Mouse (Mus musculus) retina, postnatal 1 day (tissue): Measurements from ENCODE around the gene Rdh1.

Experiments used
- DNase-seq: peaks from one replicate; pipeline ENCODE4 v3.0.0-alpha.2; 2012

The Rdh1 gene

DNA sequence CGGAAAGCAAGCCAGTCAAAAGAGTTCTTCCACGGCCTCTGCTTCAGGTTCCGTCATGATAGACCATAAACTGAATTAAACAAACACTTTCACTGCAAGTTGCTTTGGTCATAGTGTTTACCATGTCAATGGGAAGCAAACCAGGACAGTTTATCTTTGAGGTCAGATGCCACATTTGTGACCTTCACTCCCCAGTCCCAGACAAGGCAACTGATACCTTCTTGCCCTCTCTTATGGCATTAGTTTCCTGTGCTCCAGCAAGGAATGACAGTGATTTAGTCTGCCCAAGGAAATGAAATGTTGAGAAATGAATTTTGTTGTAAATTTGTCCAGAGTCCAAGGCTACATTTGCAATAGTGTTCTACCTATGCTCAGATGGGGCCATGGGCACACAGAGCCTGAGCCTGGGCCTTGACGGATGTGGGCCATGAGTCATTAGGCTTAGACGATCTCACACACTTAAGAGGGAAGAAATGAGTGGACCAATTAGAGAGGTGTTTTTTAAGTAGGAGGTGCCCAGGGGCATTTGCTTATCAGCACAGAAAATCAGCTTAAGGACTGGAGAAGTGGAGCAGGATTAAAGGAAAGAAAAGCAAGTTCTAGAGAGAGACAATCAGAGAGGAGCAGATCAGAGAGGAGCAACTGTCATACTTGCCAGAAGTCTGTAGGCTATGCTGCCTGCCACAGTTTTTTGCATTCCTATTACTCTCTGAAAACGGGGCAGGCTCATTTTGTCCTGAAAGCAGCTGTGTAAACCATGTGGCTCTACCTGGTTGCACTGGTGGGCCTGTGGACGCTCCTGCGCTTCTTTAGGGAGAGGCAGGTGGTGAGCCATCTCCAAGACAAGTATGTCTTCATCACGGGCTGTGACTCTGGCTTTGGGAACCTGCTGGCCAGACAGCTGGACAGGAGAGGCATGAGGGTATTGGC is at the start of gene Rdh1, which contains the start of gene Rdh16f1:
Gene Rdh1 (plus strand): TSS at position 541 of the 930 bp plus-strand sequence.
Gene Rdh16f1 (plus strand): TSS at position 607 of the 930 bp plus-strand sequence.
- DNase-seq = peak; percentile 43

DNA sequence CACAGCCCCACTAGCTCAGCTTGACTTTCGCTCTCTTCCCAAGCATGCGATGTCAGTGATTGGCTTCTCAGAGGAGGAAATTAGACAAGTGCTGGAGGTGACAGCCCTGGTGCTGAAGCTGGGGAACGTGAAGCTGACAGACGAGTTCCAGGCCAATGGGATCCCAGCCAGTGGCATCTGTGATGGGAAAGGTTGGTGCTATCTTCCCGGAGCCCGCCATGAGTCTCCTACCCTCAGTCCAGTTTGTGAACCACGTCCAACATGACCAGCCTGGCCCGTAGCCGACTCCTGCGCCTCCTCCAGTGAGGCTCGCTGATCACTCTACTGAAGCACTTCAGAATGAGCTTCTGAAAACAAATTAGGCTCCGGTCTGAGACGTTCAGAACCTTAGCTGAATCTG is 49.2 kb upstream of the Rdh1 start:
- DNase-seq = no peak

DNA sequence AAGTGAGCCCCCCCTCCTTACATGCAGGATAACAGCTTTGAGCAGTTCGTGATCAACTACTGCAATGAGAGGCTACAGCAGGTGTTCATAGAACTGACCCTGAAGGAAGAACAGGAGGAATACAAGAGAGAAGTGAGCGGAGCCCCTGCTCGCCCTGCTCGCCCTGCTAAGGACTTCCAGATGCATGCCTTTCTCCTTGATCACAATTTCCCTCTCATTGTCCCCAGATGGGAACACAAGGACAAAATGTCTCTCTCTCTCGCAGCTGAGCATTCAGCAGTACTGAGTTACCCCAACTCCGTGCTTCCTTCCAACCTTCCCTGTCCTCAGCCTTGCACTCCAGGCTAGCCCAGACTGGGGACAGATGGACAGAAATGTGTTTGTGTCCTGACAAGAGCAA is 46.8 kb upstream of the Rdh1 start:
- no peak for DNase-seq

DNA sequence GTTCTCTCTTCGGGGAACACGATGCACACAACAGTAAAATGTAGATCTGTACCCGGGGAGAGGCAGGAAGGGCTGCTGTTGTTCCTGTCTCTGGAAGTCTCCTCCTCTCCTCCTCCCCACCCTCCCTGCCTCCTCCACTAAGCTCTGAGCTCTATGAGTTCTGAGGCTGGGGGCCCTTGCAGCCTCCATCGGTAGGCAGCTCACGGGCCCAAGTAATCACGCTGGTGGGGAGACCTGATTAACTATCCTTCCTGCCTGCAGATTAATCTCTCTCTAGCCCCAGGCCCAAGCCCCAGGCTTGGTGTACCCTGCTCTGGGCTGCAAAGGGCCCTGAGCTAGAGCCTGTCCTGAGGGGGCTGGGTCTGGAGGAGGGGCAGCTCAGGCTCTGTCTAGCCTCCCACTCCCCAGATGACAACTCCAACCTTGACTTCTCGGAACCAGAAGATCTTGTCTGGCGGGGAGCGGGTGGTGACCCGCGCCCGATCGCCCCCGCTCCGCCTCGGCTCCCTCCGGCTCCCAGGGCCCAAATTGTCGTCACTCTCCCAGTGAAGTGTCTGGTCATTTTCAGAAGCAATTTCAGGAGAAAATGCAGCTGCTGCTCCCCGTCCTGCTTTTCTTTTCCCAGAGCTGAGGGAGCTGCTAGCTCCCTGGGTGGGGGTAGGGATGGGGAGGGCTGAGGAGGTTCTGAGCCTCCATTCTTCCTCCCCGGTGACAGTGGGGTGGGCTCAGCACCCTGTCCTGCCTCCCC is 37.7 kb upstream of the Rdh1 start:
- DNase-seq = peak; percentile 41

DNA sequence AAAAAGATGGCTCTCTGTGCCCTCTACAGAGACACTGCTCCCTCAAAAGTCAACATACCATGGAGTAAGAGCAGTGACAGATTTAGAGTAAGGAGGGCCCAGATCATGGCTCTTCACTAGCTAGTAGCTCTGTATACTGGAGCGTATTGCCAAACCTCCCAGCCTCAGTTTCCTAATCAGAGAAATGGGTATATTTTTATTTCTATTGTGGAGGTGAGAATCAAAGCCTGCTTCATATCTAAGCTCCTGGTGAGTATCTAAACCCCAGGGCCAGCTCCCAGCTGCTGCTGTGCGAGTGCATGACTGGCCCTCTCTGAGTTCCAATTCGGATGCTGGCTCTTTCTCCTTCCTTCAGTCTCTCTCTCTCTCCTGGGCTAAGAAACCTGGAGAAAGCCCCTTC is 35.3 kb upstream of the Rdh1 start, which contains the start of gene Tac2:
Gene Tac2 (plus strand): TSS at position 301 of the 400 bp plus-strand sequence.
- DNase-seq = no peak

DNA sequence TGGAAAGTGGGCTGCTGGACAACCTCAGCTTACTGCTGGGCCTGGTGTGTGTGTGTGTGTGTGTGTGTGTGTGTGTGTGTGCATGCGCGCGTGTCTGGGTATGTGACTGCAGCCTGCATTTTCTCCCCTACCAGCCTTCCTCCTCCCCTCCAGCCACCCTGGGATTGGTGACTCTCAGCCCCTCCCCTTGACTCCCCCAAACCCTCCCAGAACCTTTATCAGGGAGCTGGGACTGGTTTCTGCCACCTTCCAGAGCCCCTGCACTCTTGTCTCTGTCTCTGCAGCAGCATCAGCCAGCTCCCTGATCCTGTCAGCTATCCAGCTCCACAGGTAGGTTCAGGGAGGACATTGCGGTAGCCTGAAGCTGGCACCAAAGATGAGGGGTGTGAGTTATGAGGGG is 34.4 kb upstream of the Rdh1 start:
- no peak for DNase-seq

DNA sequence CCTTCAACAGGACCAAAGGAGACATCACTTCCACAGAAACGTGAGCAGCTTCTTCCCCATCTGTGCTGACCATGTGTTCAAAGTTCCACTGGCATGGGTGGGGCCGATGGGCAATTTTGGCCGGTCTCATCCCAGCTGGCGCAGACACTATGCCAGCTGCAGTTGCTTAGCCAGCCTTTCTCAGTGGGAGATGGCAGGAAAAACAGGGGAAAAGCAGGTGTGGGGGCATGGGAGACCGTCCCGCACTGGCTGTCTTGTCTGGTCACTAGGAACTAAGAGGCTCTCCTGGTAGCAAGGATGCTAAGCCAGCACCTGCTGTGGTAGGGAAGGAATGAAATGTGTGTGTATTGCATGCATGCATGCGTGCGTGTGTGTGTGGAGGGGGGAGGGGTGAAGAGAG is 31.1 kb upstream of the Rdh1 start:
- no peak for DNase-seq

DNA sequence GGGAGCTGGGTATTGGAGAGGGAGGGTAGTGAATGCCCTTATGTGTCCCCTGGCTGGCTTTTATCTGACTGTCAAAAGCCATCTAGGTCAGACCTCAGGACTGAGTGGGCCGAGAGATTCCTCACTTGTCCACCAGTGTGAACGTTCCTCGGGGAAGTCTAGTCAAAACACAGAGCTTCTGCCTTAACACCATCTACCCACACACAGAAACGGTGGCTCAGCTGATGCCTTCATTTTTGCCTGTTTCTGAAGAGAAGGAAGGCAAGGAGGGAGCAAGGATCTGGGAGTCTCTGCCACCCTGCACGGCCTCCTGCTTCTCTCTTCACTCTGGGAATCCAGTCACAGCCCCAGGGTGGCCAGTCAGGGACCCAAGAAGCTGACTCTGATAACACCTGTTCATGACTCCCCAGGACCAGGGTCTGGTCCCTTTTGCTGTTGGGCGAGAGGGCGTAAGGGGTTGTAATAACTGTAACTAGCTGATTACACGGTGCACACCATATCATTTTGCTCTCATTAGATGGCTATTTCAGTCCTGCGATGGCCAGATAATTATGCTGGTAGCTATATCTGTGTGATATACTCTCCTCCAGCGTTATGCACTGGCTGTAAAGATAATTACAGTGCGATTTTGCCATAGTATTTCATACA is 29.1 kb upstream of the Rdh1 start:
- peak; percentile 65 for DNase-seq

DNA sequence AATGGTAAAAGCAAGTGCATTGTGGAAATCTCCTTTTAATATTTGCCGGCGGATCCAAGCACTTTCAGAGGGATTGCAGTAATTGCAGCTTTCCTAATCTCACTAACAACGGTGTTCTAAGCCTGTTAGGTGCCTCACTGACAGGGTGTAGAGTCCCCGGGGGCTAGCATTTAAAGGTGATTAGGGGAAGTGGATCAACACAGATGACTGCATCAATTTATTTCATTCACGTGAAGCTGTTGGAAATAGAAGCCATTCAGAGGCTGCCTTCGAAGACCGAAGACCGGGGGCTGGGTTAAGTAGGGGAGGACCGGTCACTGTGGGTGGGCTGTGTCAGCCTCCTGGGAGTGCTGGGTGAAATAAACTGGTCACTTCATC is 28.6 kb upstream of the Rdh1 start:
- peak; percentile 74 for DNase-seq

DNA sequence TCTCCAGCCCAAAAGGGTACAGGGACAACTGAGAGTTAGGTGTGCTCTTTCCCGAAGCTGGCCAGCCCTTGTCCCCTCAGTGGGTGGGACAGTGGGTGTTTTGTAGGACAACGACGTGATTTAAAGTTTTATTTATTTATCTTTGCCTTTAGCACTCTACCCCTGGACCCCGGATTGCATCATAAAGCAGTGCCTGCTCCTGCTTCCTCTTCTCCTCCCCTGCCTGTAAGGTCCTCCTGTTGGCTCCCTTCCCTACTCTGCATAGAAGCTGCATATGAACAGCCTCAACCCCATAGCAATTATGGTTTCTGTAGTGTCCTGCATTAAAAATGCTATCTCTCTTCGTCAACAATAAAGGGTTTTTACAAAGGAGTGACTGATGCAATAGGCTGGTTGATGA is 28.1 kb upstream of the Rdh1 start:
- no peak for DNase-seq

DNA sequence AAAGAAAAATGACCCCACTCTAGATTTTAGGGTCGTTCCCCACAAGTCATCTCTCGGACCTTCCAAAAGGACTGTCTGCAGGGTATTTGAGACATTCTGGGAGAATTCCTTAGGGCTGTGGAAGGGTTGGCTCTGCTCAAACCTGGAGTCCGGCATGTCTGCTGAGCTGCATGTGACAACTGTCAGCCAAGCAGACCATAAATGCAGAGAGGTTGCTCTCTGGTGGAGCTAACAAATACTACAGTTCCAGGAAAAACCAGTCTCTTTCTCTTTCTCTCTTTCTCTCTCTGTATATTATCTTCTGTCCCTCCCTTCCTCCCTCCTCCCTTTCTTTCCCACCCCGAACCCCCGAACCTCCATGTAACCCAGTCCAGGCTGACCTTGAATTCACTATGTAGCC is 25.1 kb upstream of the Rdh1 start:
- peak; percentile 59 for DNase-seq

DNA sequence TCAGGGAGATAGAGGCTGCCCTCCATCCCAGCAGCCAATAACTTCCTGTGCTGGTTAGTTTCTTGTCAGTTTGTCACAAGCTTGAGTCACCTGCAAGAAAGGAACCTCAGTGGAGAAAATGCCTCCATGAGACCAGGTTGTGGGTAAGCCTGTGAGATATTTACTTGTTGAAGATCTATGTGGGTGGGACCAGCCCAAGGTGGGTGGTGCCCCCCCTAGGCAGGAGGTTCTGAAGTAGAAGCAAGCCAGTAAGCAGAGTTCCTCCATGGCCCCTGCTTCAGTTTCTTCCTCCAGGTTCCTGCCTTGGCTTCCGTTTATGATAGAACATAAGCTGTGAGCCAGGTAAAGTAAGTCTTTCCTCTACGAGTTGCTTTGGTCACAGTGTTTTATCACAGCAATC is 23.3 kb upstream of the Rdh1 start:
- DNase-seq = no peak

DNA sequence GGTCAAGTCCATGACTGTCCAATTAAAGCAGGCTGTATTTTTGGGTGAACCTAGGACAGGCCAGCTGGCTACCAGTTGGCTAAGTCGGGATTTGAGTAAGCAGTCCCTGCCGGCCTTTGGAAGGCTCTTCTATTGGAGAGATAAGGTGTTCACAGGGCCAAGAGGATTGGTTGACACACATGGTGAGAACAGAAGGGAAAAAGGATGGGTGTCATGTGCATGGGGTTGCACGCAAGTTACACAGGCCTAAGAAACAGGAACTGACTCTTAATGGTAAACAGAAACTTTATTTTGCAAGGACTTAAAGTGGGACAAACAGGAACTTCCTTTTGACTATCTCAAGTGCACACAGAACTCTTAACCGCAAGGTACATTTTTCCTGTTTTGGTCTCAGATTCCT is 22.6 kb upstream of the Rdh1 start:
- no peak for DNase-seq

DNA sequence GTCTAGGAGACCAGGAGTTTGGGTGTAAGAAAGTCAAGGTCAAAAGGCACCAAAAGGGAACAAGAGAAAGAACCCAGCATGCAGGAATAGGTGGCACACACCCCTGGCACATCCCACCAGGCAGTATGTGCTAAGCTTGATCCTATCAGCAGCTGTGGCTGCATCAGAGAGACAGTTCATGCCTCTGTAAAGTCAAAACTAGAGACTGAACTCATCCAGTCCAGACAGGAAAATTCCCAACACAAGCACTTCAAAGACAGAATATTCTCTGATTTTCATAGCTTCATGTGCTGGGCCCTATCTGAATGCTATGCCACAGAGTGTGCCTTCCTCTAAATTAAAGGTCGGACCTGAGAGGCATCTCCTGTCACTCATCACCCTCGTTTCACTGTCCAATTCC is 22.0 kb upstream of the Rdh1 start:
- no peak for DNase-seq

DNA sequence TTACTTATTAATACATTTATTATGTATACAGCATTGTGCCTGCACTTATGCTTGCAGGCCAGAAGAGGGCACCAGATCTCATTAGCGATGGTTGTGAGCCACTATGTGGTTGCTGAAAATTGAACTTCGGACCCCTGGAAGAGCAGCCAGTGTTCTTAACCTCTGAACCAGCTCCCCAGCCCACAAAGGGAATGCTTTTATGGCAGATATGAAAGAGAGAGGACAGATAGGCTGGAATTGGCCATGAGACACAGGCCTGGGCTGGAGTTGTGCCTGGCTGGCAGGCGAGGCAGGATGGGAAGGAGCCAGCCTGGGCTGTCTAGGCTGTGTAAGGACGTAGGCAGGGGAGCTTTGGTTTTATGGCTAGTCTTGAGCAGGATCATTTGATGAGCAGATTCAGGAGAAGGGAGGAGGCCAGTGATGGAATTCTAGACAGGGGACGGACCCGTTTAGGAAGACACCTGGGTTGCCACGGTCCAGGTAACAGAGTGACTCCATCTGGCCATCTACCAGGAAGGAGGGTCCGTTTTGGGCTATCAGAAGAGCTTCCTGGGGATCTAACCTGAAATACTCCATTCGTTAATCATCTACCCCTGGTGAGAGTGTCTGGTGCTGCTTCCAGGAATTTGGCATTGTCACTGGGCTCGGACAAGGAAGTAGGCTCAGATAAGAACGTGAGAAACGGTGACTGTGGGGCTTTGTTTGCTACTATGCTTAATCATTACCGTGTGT is 21.2 kb upstream of the Rdh1 start:
- peak; percentile 66 for DNase-seq

DNA sequence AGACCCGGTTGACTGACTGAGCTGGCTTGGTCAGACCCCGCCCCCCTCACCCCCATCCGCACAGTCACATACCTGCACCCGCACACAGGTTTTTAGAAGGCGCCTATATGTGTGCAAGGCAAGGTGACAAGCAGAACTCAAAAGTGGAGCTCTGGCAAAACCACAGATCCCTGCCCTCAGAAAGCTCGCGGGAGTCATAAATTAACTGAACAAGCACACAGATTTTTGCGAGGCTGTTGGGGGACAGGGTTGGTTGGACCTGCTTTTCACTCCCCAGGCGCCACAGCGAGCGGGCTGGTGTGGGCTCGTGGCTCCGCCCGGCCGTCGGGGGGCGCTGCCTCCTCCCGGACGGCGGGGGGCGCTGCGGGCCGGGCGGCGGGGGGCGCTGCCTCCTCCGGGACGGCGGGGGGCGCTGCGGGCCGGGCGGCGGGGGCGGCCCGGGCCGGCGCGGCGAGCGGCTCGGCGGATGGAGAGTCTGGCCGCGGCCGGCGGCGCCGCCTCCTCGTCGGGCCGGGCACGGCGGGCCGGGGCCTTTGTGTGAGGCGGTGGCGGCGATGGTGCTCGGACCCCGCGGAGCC is 20.3 kb upstream of the Rdh1 start, which contains the start of gene Zbtb39:
Gene Zbtb39 (plus strand): TSS at position 456 of the 578 bp plus-strand sequence.
- DNase-seq = peak; percentile 82

DNA sequence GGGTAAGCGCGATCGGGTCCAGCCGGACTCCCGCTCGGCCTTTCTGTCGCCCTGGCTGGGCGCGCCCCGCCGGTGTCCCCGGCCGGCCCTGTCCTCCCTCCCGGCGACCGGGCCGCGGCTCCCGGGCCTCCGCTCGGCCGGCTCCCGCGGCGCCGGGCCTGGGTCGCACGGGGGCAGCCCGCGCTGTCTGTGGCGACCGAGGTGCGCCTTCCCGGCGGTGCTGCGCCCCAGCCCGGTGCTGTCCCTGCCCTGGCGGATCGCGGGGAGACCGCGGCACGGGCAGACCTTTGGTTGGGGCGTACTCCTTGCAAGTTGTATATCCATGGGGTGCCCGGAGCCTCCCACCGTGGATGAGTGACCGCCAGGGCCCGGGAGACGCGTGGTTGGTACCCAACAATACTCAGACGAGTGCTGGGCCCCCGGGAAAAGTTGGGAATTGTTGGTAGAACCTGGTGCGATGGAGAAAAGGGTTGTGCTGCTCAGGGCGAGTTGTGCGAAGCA is 19.8 kb upstream of the Rdh1 start:
- DNase-seq = peak; percentile 49

DNA sequence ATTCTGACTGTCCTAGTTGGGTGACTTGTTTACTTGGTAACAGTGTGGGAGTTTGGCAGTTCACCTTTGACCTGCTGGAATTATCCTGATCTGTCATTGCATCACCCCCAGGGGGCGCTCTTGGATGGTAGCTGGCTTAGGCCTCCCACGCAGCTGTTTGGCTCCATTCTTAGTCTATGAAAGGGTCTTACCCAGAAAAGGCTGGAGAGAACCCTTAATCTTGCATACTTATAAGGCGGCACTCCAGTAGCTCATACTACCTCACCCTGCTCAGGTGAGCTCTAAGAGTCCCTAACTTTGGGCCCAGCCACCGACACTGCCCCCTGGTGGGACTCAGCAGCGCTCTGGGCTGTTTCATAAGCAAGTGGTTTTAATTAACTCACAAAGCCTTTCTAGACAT is 14.9 kb upstream of the Rdh1 start:
- peak; percentile 62 for DNase-seq

DNA sequence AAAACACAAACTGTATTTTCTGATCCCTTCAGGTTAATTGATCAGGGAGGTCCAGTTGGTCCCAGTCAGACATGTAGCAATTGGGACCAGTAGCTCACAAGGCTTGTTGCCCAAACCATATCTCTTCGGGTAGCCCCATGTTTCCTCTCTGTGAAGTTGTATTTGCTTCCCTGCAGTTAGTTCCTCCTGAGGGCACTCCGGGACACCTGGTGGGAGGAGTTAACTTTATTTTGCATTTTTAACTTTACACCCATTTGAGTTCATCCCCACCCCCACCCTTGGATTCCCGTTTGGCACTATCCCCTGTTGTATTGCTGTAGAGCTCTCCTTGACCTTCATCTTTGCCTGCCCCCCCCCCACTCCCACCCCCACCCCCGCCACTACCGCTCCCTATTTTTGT is 13.6 kb upstream of the Rdh1 start:
- no peak for DNase-seq

DNA sequence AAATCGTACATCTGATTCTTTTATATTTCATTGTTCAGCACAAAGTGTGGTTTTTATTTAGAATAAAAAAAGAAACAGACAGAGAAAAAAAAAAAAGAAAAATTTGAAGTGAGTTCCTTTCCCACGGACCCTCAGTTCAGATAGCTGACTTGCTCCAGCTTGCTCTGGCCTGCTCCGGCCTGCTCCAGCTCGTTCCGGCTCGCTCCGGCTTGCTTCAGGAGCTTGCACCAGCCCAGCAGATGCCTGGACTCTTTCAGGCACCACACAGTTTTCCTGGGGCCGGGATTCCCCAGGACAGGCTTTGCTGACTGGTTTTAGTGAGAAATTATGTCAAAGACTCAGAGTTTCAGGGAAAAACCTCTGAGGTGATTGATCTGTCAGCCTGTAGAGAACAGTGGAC is 12.3 kb upstream of the Rdh1 start:
- no peak for DNase-seq

DNA sequence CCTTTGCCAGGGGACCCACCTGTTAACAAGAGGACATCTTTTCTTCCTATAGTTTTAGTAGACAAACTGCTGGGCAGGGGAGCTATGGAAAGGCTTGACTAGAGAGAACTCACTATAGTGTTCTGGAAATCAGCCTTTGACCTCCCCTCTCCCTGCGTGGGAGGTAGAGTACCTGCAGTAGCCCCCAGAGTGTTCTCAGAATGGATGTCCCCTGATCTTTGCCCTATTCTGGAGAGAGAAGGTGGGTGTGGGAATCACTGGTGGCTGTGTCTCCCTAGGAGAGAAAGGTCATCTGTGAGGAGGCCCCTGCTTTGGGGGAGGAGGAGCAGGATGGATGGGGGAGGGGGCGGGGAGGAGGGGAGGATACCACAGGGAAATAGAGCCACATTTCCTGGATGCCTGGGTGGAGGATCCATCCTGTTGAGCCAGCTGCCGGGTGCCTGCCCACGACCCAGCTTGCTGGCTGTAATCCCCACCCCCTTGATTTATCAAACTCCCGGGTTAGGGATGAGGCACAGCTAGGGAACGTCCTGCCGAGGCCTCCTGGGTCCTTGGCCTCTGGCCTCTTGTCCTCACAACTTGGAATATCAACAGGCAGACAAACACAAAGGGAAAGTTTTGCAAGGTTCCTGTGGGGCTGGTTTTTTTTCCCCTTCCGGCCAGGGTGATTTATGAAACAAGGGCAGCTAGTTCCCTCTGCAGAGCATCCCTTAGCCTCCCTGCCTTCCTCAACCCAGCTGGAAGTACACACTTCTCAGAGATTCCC is 10.5 kb upstream of the Rdh1 start:
- peak; percentile 15 for DNase-seq
